Mouse (Mus musculus): ENCODE data around the gene Xdh.

DNA sequence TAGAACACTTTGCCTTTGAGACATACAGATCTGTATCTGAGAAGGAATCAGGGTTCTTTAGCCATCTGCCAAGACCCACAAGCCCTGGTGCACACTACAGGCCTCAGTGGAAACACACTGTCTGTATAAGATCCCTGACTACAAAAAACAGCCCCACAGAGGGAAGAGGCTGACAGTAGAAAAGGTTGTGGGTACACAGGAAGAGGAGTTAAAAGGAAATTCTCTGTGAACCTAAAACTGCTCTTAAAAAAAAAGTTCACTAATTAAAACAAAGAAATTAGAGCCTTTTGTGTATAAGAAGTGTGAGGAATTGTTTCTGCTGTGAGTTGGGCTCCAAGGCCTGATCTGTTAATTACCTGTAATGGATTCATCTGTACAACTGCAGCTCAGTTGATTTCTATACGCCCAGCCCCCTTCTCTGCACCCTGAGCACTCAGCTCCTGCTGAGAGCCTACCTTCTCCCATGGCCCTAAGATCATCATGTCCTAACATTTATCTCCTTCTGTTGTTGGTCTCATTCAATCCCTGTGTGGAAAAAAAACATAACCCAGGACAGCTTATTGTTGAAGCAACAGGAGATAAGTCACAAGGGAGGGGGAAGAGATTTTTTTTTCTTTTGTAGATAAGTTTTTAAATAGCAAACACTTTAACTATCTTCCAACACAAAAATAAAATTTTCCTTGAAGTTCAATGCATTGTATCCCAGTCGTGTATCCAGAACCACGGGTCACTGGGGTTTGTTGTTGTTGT, 110.7 kb downstream of the Xdh start:
- TF ChIP-seq CTCF (IDR thresholded peaks at IDR 0.05; ENCODE audit: low read depth, low read length) (no peak), POLR2A (IDR thresholded peaks at IDR 0.05; ENCODE audit: insufficient read depth, low read length) (no peak)
